Mouse (Mus musculus): Measurements from ENCODE around the gene Padi2. TPM values are rescaled to one million over a fixed set of nuclear protein-coding genes. Genes with fewer than 3 reads are reported as not detected.

Padi2 gene
- polyA plus RNA-seq, 1 experiment from 2014 or later, result 3.8 TPM

- no peak overlapping the region for H3K4me3 ChIP-seq (ENCODE audit: low read depth, low read length)
- no peak for ATAC-seq (replicated peaks; ENCODE audit: insufficient number of reproducible peaks, low FRiP score, low TSS enrichment)
Observed at GRCm38 (mm10) chr4:140883852-140884251, 22.3 kb upstream of the Padi2 start.

GRCm38 (mm10) chr4:140891525-140892162 lies 14.5 kb upstream of the Padi2 start:
- ATAC-seq (replicated peaks; ENCODE audit: insufficient number of reproducible peaks, low FRiP score, low TSS enrichment), result no peak
- Histone ChIP-seq H3K4me2 (no peak overlapping the region), H3K27ac (ENCODE audit: low read depth, low read length) (no peak overlapping the region), H3K4me3 (ENCODE audit: low read depth, low read length) (no peak overlapping the region), H3K36me3 (ENCODE audit: control insufficient read depth, insufficient read depth, low read length) (no peaks in the 10 kb centered on the region), H3K4me1 (ENCODE audit: control insufficient read depth, insufficient read depth, low read length) (no peaks in the 10 kb centered on the region), H3K27me3 (ENCODE audit: control insufficient read depth, insufficient read depth, low read length) (no peaks in the 10 kb centered on the region), H3K9me3 (replicated peaks; ENCODE audit: control insufficient read depth, low read length) (0 out of 2 replicates have a peak, but pooled peaks cover 4% of the 10 kb centered on the region), H3K9ac (ENCODE audit: low read depth, low read length) (no peak overlapping the region)
- 86% methylated on average over 14 of the region's 14 CpGs for WGBS (ENCODE audit: insufficient replicate concordance)

More at GRCm38 (mm10) chr4:140883852-140884251, 22.3 kb upstream of the Padi2 start:
- Histone ChIP-seq H3K9ac (ENCODE audit: low read depth, low read length) (no peak overlapping the region), H3K4me2 (no peak overlapping the region), H3K9me3 (replicated peaks; ENCODE audit: control insufficient read depth, low read length) (no peaks in the 10 kb centered on the region), H3K27ac (ENCODE audit: low read depth, low read length) (no peak overlapping the region), H3K27me3 (ENCODE audit: control insufficient read depth, insufficient read depth, low read length) (no peaks in the 10 kb centered on the region), H3K4me1 (ENCODE audit: control insufficient read depth, insufficient read depth, low read length) (no peaks in the 10 kb centered on the region), H3K36me3 (ENCODE audit: control insufficient read depth, insufficient read depth, low read length) (no peaks in the 10 kb centered on the region)
- 30% methylated on average over 4 of the region's 4 CpGs for WGBS (ENCODE audit: insufficient replicate concordance)

- Histone ChIP-seq H3K9ac (ENCODE audit: low read depth, low read length) (no peak overlapping the region), H3K27ac (ENCODE audit: low read depth, low read length) (no peak overlapping the region), H3K4me3 (ENCODE audit: low read depth, low read length) (no peak overlapping the region), H3K27me3 (ENCODE audit: control insufficient read depth, insufficient read depth, low read length) (no peaks in the 10 kb centered on the region), H3K9me3 (replicated peaks; ENCODE audit: control insufficient read depth, low read length) (0 out of 2 replicates have a peak, but pooled peaks cover 4% of the 10 kb centered on the region), H3K36me3 (ENCODE audit: control insufficient read depth, insufficient read depth, low read length) (no peaks in the 10 kb centered on the region), H3K4me2 (no peak overlapping the region), H3K4me1 (ENCODE audit: control insufficient read depth, insufficient read depth, low read length) (no peaks in the 10 kb centered on the region)
- WGBS (ENCODE audit: insufficient replicate concordance), result 58% methylated on average over 1 of the region's 1 CpGs
- ATAC-seq (replicated peaks; ENCODE audit: insufficient number of reproducible peaks, low FRiP score, low TSS enrichment), result no peak
Observed at GRCm38 (mm10) chr4:140892163-140892530, 14.0 kb upstream of the Padi2 start.

GRCm38 (mm10) chr4:140904776-140905425 lies 1.2 kb upstream of the Padi2 start:
- Histone ChIP-seq H3K9ac (ENCODE audit: low read depth, low read length) (no peak overlapping the region), H3K4me1 (ENCODE audit: control insufficient read depth, insufficient read depth, low read length) (peaks cover 4% of the 10 kb centered on the region; the same call in 1 of the 2 replicates), H3K4me2 (no peak overlapping the region), H3K9me3 (replicated peaks; ENCODE audit: control insufficient read depth, low read length) (no peaks in the 10 kb centered on the region), H3K36me3 (ENCODE audit: control insufficient read depth, insufficient read depth, low read length) (no peaks in the 10 kb centered on the region), H3K4me3 (ENCODE audit: low read depth, low read length) (no peak overlapping the region), H3K27ac (ENCODE audit: low read depth, low read length) (no peak overlapping the region), H3K27me3 (ENCODE audit: control insufficient read depth, insufficient read depth, low read length) (peaks cover 37% of the 10 kb centered on the region)
- WGBS (ENCODE audit: insufficient replicate concordance), result 53% methylated on average over 14 of the region's 14 CpGs
- no peak for ATAC-seq (replicated peaks; ENCODE audit: insufficient number of reproducible peaks, low FRiP score, low TSS enrichment)

- WGBS (ENCODE audit: insufficient replicate concordance), result 19% methylated on average over 11 of the region's 11 CpGs
- H3K27me3 ChIP-seq (ENCODE audit: control insufficient read depth, insufficient read depth, low read length), result peaks cover 40% of the 10 kb centered on the region
- H3K9ac ChIP-seq (ENCODE audit: low read depth, low read length), result peak overlapping the region; percentile 68
- peak overlapping the region; percentile 74 for H3K4me2 ChIP-seq
- peaks cover 4% of the 10 kb centered on the region; the same call in 1 of the 2 replicates for H3K4me1 ChIP-seq (ENCODE audit: control insufficient read depth, insufficient read depth, low read length)
- H3K27ac ChIP-seq (ENCODE audit: low read depth, low read length), result no peak overlapping the region
- peak overlapping the region; percentile 48 for H3K4me3 ChIP-seq (ENCODE audit: low read depth, low read length)
- ATAC-seq (replicated peaks; ENCODE audit: insufficient number of reproducible peaks, low FRiP score, low TSS enrichment), result no peak
- H3K9me3 ChIP-seq (replicated peaks; ENCODE audit: control insufficient read depth, low read length), result no peaks in the 10 kb centered on the region
- H3K36me3 ChIP-seq (ENCODE audit: control insufficient read depth, insufficient read depth, low read length), result no peaks in the 10 kb centered on the region
Observed at GRCm38 (mm10) chr4:140905426-140905871, 695 bp upstream of the Padi2 start.

GRCm38 (mm10) chr4:140906827-140907280 lies 710 bp downstream of the Padi2 start:
- H3K36me3 ChIP-seq (ENCODE audit: control insufficient read depth, insufficient read depth, low read length), result no peaks in the 10 kb centered on the region
- no peak for ATAC-seq (replicated peaks; ENCODE audit: insufficient number of reproducible peaks, low FRiP score, low TSS enrichment)
- no peaks in the 10 kb centered on the region for H3K9me3 ChIP-seq (replicated peaks; ENCODE audit: control insufficient read depth, low read length)
- H3K4me3 ChIP-seq (ENCODE audit: low read depth, low read length), result no peak overlapping the region
- no peak overlapping the region for H3K27ac ChIP-seq (ENCODE audit: low read depth, low read length)
- H3K9ac ChIP-seq (ENCODE audit: low read depth, low read length), result no peak overlapping the region
- no peak overlapping the region for H3K4me2 ChIP-seq
- H3K4me1 ChIP-seq (ENCODE audit: control insufficient read depth, insufficient read depth, low read length), result peaks cover 4% of the 10 kb centered on the region; the same call in 1 of the 2 replicates
- WGBS (ENCODE audit: insufficient replicate concordance), result 59% methylated on average over 11 of the region's 11 CpGs
- peaks cover 40% of the 10 kb centered on the region for H3K27me3 ChIP-seq (ENCODE audit: control insufficient read depth, insufficient read depth, low read length)

- H3K36me3 ChIP-seq (ENCODE audit: control insufficient read depth, insufficient read depth, low read length), result no peaks in the 10 kb centered on the region
- no peak overlapping the region for H3K4me3 ChIP-seq (ENCODE audit: low read depth, low read length)
- H3K9ac ChIP-seq (ENCODE audit: low read depth, low read length), result no peak overlapping the region
- WGBS (ENCODE audit: insufficient replicate concordance), result 48% methylated on average over 11 of the region's 12 CpGs
- no peak overlapping the region for H3K27ac ChIP-seq (ENCODE audit: low read depth, low read length)
- H3K4me1 ChIP-seq (ENCODE audit: control insufficient read depth, insufficient read depth, low read length), result peaks cover 4% of the 10 kb centered on the region; the same call in 1 of the 2 replicates
- no peak for ATAC-seq (replicated peaks; ENCODE audit: insufficient number of reproducible peaks, low FRiP score, low TSS enrichment)
- peaks cover 44% of the 10 kb centered on the region for H3K27me3 ChIP-seq (ENCODE audit: control insufficient read depth, insufficient read depth, low read length)
- H3K4me2 ChIP-seq, result no peak overlapping the region
- H3K9me3 ChIP-seq (replicated peaks; ENCODE audit: control insufficient read depth, low read length), result no peaks in the 10 kb centered on the region
Observed at GRCm38 (mm10) chr4:140907306-140908024, 1.3 kb downstream of the Padi2 start.

- WGBS (ENCODE audit: insufficient replicate concordance), result 45% methylated on average over 5 of the region's 5 CpGs
- H3K9ac ChIP-seq (ENCODE audit: low read depth, low read length), result no peak overlapping the region
- peaks cover 44% of the 10 kb centered on the region for H3K27me3 ChIP-seq (ENCODE audit: control insufficient read depth, insufficient read depth, low read length)
Observed at GRCm38 (mm10) chr4:140908627-140909026, 2.5 kb downstream of the Padi2 start.

More at GRCm38 (mm10) chr4:140908627-140909026, 2.5 kb downstream of the Padi2 start:
- no peak overlapping the region for H3K4me3 ChIP-seq (ENCODE audit: low read depth, low read length)
- H3K4me1 ChIP-seq (ENCODE audit: control insufficient read depth, insufficient read depth, low read length), result peaks cover 4% of the 10 kb centered on the region; the same call in 1 of the 2 replicates
- no peaks in the 10 kb centered on the region for H3K9me3 ChIP-seq (replicated peaks; ENCODE audit: control insufficient read depth, low read length)
- no peak overlapping the region for H3K4me2 ChIP-seq
- no peaks in the 10 kb centered on the region for H3K36me3 ChIP-seq (ENCODE audit: control insufficient read depth, insufficient read depth, low read length)
- ATAC-seq (replicated peaks; ENCODE audit: insufficient number of reproducible peaks, low FRiP score, low TSS enrichment), result no peak
- H3K27ac ChIP-seq (ENCODE audit: low read depth, low read length), result no peak overlapping the region
